Mouse (Mus musculus) heart, postnatal 25 days (tissue): Measurements from ENCODE around the gene Rbm47. TPM values are rescaled to one million over a fixed set of nuclear protein-coding genes. Genes with fewer than 3 reads are reported as not detected.

Source experiments
- DNase-seq: peaks from one replicate; pipeline ENCODE4 v3.0.0; 2022; ENCODE audit warnings: low spot score
- intact Hi-C: fragments of 180-260 bp; cut with DNase I; formaldehyde crosslinking; loops from one replicate; pipeline ENCODE4 v1.15.1; 2025
- total RNA-seq, 2 experiments: library from RNA; stranded (reverse); gene quantifications; 2 replicates each; pipeline ENCODE4 v1.2.3; 2021

The Rbm47 gene
- total RNA-seq, 2 experiments from 2014 or later = 1.7 to 2.8 TPM

DNA sequence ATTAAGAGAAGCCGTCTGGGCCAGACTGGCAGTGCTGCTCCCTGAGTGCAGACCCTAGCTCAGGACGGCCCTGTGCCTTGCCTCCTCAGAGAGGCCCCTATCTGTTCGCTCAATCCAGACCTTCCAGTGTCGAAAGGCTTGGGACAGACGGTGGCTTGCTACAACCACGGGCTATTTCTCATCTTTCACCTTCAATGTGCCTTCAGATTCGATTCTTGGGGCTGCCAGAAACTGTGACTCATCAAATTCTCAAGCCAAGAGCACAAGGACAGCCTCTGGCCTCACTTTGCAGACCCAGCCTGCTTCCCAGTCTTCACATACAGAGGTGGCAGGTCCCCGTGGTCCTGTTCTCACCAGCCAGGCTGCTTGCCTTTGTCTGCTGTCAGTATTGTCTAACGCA lies 82.9 kb downstream of the Rbm47 start:
- intact Hi-C loops = no loop called here
- no peak for DNase-seq

DNA sequence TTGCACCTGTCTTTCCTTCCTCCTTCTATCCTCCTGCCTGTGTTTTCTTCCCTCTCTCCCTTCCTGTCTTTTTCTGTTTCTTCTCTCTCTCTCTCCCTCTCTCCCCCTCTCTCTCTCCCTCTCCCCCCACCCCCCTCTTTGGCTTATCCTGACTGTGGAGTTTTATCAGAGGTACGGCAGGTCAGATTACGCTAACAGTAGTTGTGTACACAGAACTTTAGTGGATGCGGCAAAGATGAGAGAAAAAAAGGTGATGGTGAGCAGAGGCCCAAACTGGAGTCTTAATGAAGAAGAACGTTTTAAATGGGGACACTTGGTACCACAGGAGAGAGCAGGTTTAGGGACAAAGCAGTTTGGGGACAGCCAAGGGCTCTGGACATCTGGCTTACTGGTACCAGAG lies 83.3 kb downstream of the Rbm47 start:
- intact Hi-C loops = loop anchor here (10.0 kb wide), 1 partner anchor 155 kb away; no protein-coding TSS in a partner anchor
- no peak for DNase-seq

DNA sequence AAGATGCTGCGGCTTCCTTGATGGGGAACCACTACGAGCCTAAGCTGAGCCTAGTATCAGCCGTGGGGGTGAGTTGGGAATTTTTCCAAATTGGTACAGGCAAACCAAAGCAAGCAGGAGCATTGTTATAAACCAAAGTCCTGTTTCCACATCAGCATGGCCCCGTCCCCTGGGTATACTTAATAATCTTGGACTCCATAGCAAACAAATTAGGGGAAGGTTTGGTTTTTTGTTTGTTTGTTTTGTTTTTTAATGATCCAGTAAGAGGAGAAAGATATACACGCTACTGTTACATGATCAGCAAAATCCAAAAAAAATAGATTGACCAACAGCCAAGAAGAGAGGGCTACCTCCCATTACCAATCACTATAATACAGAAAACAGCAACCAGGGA lies 84.0 kb downstream of the Rbm47 start:
- DNase-seq = no peak
- intact Hi-C loops = loop anchor here (10.0 kb wide), 1 partner anchor 156 kb away; no protein-coding TSS in a partner anchor

DNA sequence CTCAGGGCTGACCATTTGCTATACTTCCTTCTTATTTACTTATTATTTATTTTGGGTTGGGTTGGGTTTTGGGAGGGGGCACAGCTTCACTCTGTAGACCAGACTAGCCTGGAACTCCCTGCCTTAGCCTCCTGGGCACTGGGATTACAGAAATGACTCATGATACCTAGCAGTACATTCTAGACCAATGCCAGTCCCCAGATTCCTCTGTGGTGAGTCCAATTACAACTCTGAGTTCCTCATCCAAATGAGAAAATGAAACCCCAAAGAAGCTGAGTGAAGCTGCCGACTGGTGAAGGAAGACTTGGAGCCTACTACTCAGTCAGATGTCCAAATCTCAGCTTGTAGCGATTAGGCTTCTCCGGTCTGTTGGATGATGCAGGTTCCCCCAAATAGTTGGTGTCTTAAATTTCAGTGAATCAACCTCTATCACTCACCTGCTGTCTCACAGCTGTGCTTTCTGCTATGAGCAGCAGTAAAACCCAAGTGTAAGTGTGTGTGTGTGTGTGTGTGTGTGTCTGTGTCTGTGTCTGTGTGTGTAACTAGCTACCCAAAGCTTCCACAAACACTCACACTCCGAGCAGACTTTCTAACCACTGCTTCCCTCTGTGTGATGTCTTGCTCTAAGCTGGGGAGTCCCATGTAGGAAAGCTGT lies 84.5 kb downstream of the Rbm47 start:
- no peak for DNase-seq
- intact Hi-C loops = loop anchor here (10.0 kb wide), 1 partner anchor 156 kb away; no protein-coding TSS in a partner anchor

DNA sequence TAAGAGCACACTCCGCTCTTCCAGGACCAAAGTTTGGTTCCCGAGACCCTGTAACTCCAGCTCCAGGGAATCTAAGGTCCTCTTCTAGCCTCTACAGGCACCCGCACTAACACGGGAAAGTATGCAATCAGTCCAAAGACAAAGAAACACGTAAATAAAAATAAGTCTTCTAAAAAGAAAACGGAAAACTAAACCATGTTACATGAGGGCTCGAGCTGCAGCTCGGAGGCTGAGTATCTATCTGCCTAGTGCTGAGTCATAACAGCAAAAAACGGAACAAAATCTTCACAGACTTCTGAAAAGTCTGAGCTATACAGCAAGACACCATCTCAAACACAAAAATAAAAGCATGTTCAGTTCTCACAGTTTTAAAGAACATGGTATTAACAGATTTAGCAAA lies 86.0 kb downstream of the Rbm47 start:
- no peak for DNase-seq
- intact Hi-C loops = loop anchor here (10.0 kb wide), 1 partner anchor 158 kb away; no protein-coding TSS in a partner anchor

DNA sequence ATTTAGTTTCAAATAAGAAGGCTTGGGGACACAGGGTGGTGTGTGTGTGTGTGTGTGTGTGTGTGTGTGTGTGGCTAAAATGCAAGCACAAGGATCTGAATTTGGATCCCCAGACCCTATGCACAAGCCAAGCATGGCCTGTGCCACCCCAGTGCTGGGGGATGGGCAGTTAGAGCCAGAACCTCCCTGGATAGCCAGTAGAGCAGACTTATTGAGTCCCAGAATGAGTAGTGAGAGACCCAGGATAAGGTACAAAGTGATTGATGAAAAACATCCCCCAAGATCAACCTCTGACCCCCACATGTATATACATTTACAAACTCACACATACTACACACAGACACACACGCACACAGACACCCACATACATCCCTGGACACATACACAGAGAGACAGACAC lies 86.6 kb downstream of the Rbm47 start:
- intact Hi-C loops = loop anchor here (10.0 kb wide), 1 partner anchor 158 kb away; no protein-coding TSS in a partner anchor
- DNase-seq = no peak

DNA sequence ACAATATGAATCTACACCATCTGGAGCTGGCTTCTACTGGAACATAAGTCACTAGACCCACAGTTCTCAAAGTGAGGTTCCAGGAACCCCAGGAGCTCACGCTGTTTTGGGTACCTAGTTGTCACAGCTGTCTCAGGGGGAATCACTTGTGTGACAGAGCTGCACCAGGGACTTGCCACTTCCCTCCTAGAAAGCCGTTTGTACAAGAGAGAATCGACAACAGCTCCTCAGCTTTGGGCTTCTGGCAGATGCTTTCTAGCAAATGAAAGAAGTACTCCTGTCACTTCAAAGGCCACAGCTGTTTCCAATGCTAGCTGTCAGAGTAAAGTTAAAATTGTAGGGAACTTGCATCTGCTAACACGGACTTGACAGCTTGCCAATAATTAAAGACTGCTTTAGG lies 87.4 kb downstream of the Rbm47 start:
- DNase-seq = no peak
- intact Hi-C loops = loop anchor here (10.0 kb wide), 1 partner anchor 159 kb away; no protein-coding TSS in a partner anchor

DNA sequence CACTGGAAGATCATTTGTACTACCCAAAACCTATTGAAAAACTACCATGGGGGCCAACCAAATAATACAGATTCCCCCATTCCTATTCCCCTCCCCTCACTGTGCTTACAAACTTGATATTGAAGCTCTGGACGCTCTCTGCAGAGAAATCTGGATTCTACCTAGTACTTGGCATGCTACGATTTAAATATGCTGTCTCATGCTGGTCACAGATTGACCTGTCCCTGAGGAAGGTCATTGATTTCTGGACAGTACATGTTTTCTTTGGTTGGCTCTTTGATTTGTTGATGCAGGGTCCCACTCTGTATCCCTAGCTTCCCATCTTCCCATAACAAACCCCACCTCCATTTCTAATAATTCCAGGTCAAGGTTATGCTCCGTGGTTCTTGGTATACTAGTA lies 88.4 kb downstream of the Rbm47 start:
- DNase-seq = no peak
- intact Hi-C loops = loop anchor here (10.0 kb wide), 1 partner anchor 160 kb away; no protein-coding TSS in a partner anchor

DNA sequence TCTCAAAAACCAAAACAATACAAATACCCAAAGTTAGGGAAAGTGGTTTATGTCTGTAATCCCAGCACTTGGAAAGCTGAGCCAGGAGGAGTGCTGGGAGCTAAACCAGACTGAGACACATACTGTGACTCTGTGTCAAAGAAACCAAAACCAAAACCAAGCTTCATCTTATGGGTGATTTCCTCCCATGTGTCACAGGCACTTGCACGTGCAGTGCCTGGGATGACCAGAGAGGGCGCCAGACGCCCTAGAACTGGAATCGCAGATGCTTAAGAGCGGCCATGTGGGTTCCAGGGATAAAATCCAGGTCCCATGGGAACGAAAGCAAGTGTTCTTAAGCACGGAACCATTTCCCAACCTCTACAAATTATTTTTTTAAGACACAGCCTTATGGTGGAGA lies 89.6 kb downstream of the Rbm47 start:
- no peak for DNase-seq
- intact Hi-C loops = loop anchor here (10.0 kb wide), 1 partner anchor 161 kb away; no protein-coding TSS in a partner anchor

DNA sequence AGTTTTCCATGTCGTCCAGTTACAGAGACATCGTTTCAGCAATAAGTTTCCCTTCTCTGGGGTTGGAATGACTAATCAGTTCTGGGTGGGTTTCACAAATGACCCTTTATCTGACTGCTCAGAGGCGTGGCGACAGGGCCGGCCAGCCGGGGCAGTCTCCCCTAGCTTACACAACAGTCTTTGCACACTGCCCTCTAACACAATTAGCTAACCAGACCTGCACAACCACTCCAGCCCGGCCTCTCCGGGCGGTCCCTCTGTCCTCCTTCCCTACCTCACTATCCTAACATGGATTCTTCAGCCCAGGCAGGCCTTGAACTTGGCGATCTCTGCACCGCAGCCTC lies 90.7 kb downstream of the Rbm47 start:
- intact Hi-C loops = loop anchor here (10.0 kb wide), 1 partner anchor 163 kb away; no protein-coding TSS in a partner anchor

DNA sequence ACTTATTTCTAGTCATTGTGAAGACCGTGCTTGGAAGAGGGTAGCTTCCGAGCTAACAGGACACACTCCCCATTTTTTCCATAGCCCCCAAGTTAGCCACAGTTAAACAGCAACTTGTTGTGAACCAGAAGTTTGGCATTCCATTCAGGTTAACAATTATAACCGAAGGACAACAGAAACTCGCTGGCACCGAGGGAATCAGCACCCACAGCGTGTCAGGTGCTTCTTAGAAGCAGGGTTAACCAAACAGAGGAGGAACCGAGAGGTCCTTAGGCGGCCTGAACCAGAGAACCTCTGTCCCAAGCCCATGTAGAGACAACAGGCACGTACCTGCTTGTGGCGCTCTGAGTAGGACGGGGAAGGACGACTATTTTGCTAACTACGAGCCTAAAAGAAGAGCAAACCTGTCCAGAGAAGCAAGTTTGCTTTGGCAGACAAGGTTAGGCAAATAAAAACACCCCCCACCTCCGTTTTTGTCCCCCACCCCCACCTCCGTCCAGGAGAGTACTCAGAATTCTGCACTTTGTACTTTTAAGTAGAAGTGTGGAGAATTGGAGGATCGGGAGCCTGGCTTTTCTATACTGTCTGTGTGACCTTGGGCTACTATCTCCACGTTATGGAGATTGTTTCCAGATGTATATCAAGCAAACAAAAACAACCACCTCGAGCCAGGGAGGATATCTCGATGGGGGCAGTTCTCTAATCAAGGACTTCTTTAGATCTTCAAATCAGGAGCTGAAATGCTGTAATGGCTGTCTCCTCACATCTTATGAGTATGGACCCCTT lies 91.3 kb downstream of the Rbm47 start:
- intact Hi-C loops = loop anchor here (10.0 kb wide), 1 partner anchor 163 kb away; no protein-coding TSS in a partner anchor
- no peak for DNase-seq

More for the DNA sequence above, 90.7 kb downstream of the Rbm47 start:
- DNase-seq = no peak

DNA sequence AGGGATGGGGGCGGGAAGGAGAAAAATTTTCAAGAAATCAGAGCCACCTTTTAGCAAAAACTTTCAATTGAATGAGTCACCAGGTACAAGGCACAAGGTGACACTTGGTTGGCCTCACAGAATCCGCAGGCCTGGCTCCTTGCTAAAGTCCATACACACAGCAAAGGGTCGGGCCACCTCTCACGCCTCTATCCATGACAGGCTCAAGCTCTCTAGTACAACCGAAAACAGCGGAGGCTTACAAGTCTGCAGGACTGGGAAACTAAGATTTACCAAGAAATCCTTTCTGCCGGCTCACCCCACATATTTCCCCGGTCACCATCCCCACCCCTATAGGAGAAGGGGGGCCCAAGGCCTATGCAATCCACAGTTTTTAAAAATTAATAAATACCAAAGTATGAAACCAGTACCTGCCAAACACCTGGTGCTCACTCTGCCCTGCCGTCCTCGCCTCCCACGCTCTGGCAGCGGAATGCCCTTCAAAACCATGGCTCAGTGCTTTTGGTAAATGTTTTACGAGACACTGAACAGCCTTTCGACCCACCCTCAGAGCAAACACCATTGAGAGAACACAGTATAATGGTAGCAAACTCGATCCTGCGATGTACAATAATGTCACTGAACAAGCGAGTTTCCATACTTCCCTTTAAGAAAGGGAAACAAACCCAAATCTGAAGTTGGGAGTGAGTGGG lies 92.2 kb downstream of the Rbm47 start:
- no peak for DNase-seq
- intact Hi-C loops = loop anchor here (10.0 kb wide), 1 partner anchor 164 kb away; no protein-coding TSS in a partner anchor

DNA sequence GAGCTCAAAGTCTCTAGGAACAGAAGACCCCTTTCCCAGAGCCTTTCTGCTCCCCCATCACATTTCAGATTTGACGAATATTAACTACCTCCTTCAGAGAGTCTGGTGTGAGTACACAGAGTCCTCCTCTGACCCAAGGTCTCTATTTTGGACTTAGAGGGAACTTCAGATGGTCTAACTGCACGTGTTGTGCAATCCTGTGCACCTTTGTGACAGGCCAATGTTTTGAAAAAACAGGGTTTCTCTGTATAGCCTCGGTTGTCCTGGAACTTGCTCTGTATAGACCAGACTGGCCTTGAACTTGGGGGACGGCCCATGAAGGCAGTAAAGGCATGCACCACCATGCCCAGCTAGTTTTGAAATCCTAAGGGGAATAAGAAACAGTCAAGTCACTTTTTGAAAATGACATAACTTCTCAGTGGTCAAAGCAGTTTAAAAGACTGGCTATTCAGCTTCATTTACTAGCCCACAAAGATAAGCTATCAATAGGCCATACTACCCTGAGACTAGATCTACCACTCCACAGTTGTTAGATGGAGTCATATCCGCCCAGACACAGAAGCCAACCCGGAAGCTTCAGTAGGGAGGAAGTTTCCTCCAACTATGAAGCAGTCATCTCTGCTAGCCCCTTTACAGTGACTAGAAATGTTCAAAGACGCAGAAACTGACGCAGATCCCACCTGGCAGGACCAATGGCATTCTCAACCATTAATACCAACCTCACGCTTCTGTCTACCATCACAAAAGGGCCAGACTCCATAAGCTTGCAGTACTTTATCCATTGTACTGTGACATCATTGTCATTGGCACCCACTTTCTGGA lies 93.3 kb downstream of the Rbm47 start:
- intact Hi-C loops = loop anchor here (10.0 kb wide), 1 partner anchor 165 kb away; no protein-coding TSS in a partner anchor
- DNase-seq = no peak

DNA sequence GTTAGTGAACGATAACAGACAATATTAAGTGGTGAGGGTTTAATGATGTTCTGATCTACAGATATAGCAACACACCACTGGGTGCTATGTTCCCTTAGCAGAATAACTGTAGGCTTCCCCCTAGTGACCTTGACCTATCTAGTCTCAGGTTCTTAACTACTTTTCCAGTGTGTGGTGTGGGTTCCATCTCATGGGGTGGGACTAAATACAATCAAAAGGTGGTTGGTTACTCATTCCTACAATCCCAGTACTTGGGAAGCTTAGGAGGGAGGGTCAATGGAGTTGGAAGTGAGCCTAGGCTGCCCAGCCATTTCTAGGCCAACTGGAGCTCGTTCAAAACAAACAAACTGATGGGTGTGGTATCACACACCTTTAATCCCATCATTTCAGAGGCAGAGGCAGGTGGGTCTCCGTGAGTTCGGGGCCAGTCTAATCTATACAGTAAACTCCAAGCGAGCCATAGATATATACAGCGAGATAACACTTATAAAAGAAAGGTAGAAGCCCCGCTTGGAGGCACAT lies 94.4 kb downstream of the Rbm47 start:
- DNase-seq = no peak
- intact Hi-C loops = no loop called here

DNA sequence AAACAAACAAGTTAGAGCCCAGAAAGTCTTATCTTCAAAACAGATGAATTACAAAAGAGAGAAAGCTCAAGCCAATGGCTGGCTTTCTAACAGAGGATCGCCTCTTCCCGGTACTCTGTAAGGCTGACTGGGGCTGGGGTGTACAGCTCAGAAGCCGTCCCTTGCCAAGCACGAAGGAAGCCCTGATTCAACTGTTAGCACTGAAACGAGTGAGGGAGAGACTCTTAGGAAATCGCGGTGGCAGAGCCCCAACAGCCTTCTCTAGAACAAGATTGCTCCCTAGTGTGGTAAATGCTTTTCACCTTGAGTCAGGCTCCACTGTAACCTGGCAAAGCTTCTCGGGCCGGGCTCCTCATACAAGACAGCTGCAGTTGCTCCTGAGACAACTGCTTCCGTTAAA lies 95.5 kb downstream of the Rbm47 start:
- intact Hi-C loops = no loop called here
- peak; percentile 69 for DNase-seq

DNA sequence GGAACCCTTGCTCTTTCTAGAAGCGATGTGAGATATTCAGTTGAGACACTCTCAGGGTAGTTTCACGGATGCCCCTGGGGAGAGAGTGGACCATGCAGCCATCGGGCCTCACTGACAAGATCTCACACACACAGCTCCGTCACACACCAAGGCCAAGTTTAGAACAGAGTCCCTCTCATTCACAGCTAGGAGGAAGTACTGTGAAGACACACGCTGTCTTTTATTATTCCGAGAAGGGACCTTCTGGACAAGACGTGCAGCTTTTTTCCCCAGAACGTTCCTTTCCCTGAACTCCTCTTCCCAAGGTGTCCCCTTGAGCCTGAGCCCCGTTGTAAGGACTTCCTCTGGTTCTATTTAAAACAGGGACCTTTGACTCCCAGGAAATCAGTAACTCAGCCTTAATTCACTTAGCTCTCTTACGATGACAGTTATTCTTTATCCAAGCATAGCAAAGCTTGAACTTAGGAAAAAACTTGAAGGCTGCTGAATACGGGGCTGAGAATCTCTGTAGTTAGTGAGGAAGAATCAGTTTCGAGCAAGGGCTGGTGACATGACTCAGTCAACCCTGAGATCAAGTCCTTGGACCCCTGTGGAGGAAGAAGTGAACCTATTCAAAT lies 96.1 kb downstream of the Rbm47 start:
- DNase-seq = no peak
- intact Hi-C loops = no loop called here

DNA sequence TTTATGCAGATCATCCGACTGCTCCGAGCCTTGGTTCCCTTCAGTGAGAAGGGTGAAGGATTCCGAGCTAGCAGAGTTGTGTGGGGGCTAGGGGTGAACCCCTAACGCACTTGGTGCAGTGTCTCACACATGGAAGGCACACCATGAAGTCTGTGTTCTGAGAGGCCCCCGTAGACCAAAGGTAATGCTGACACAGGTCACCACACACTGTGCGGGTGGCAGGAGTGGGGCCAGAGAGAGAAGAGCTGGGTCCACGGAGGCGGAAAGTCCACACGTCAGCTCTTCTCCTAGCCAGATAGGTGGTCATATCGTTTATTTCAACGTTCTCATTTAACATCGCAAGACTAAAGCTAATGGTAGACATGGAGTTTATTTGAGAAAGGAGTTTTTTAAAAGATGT lies 97.0 kb downstream of the Rbm47 start:
- DNase-seq = no peak
- intact Hi-C loops = no loop called here

DNA sequence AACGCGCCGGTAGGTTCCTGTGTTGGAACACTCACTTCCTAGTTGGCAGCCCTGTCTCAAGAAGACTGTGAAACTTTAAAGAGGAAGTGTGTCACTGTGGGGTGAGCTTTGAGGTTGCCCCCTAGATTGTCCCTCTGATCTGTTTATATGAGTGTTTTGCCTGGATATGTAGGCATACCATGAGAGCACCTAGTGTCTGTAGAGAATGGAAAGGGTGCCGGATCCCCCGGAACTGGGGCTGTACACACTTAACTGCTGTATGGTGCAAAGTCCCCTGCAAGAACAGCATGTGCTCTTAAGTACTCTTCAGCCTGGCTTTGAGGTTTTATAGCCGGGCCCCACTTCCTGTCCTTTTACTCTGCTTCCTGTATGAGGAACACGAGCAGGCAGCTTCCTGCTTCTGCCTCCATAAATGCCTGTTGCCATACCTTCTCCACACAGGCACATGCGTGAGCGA lies 97.9 kb downstream of the Rbm47 start:
- peak; percentile 32 for DNase-seq
- intact Hi-C loops = no loop called here

DNA sequence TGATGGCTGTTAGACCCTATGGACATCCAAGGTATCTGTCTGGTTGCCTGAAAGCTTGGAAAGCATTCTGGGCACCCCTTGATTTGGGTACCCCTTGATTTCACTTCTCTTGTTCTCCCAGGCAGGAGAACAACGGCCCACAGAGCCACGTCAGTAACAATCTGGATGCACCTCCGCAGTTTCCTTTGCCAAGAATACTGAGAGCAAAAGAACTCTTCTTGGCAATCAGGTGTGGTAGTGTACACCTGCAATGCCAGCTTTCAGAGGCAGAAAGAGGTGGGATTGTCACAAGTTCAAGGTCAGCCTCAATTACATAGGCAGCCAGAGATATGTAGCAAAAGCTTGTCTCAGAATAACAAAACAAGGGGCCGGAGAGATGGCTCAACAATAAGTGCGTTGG lies 98.7 kb downstream of the Rbm47 start:
- intact Hi-C loops = no loop called here
- no peak for DNase-seq
